Mouse (Mus musculus): Measurements from ENCODE around the gene Col25a1. TPM values are rescaled to one million over a fixed set of nuclear protein-coding genes. Genes with fewer than 3 reads are reported as not detected.

Gene Col25a1
- polyA plus RNA-seq, 2 experiments, result 0.94 to 1.1 TPM

DNA sequence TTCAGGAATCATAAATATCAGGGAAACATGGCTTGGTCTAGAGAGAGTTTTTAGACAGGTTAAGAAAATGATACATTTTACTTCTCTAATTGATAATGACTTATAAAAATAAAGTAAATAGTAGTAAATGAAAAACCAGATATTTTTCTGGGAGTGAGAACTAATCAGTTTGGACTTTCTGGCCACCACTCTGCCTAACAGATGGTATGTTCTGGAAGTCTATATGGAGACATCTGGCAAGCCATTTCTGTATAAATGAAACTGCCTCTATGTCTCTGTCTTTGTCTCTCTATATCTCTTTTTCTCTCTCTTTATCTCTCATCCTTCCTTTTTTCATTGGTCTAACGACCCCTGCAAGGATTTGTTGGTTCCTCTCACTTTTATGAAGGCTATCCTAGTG, 410.2 kb downstream of the Col25a1 start:
- ATAC-seq (ENCODE audit: insufficient read depth), result no peak
- no peaks in the 10 kb centered on the region for H3K27me3 ChIP-seq (ENCODE audit: control insufficient read depth, insufficient read depth, low read length)
- no peaks in the 10 kb centered on the region for H3K9me3 ChIP-seq (ENCODE audit: control insufficient read depth, low read length)
- WGBS (ENCODE audit: insufficient replicate concordance), result 11% methylated on average over 1 of the region's 1 CpGs
- no peak for TF ChIP-seq EP300 (IDR thresholded peaks at IDR 0.05; ENCODE audit: low read depth)
- no peak for TF ChIP-seq CTCF (IDR thresholded peaks at IDR 0.05; ENCODE audit: low read depth)
- no peak overlapping the region for H3K4me2 ChIP-seq (ENCODE audit: low read depth)
- no peak overlapping the region for H3K4me3 ChIP-seq (ENCODE audit: insufficient read depth in 1 of 2, low read depth in 2 of 2, low read length in 2 of 2)
- no peaks in the 10 kb centered on the region for H3K36me3 ChIP-seq (replicated peaks; ENCODE audit: control insufficient read depth, insufficient read depth, low read depth)
- DNase-seq (ENCODE audit: low read depth in 3 of 3, low spot score in 3 of 3), result no peak
- no peaks in the 10 kb centered on the region for H3K4me1 ChIP-seq (replicated peaks; ENCODE audit: control insufficient read depth in 2 of 2, insufficient read depth in 2 of 2, low read length in 1 of 2)
- no peak overlapping the region for H3K27ac ChIP-seq
- H3K9ac ChIP-seq (replicated peaks), result no peak overlapping the region

DNA sequence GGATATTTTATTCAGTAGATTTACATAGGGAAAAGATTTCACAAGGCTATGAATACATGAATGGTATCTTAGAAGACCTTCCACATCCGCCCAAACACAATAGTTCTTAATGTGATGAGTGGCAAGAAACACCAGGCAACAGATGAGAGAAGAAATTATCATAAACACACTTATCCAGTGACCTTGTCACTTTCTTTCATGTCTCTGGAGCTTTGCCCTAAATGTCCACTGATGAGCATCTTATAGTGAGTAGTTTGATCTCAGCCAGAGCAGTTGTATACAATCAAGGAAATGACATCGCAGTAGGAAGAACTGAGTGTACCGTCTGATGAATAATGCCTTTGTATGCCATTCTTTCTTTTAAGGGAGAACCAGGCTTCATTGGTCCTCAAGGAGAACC, 414.7 kb downstream of the Col25a1 start:
- no peak for ATAC-seq (ENCODE audit: insufficient read depth)
- Histone ChIP-seq H3K9ac (replicated peaks) (no peak overlapping the region), H3K4me1 (replicated peaks; ENCODE audit: control insufficient read depth in 2 of 2, insufficient read depth in 2 of 2, low read length in 1 of 2) (no peaks in the 10 kb centered on the region), H3K27me3 (ENCODE audit: control insufficient read depth, insufficient read depth, low read length) (no peaks in the 10 kb centered on the region), H3K9me3 (ENCODE audit: control insufficient read depth, low read length) (no peaks in the 10 kb centered on the region), H3K4me3 (ENCODE audit: insufficient read depth in 1 of 2, low read depth in 2 of 2, low read length in 2 of 2) (no peak overlapping the region), H3K4me2 (ENCODE audit: low read depth) (no peak overlapping the region), H3K27ac (no peak overlapping the region), H3K36me3 (replicated peaks; ENCODE audit: control insufficient read depth, insufficient read depth, low read depth) (no peaks in the 10 kb centered on the region)
- no peak for DNase-seq (ENCODE audit: low read depth in 3 of 3, low spot score in 3 of 3)
- TF ChIP-seq CTCF (IDR thresholded peaks at IDR 0.05; ENCODE audit: low read depth) (no peak), EP300 (IDR thresholded peaks at IDR 0.05; ENCODE audit: low read depth) (no peak)
- 66% methylated on average over 3 of the region's 3 CpGs for WGBS (ENCODE audit: insufficient replicate concordance)

DNA sequence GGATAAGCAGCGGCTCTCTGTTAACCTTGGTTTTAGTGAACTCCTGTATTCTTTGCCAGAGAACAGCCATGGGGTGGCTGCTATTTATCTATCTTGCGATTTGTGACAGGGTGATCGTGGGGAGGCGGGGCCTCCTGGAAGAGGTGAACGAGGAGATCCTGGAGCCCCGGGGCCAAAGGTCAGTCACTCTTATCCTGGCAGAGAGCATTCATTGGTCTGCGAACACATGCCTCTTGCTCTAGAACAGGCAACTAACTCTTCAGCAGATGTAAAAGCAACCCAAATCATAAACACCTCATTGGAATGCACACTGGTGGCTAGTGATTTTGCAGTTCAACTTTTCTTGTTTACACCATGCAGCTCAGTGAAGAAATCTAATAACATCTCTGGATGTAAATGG, 417.8 kb downstream of the Col25a1 start:
- Histone ChIP-seq H3K4me2 (ENCODE audit: low read depth) (no peak overlapping the region), H3K36me3 (replicated peaks; ENCODE audit: control insufficient read depth, insufficient read depth, low read depth) (no peaks in the 10 kb centered on the region), H3K27ac (no peak overlapping the region), H3K4me1 (replicated peaks; ENCODE audit: control insufficient read depth in 2 of 2, insufficient read depth in 2 of 2, low read length in 1 of 2) (no peaks in the 10 kb centered on the region), H3K9ac (replicated peaks) (no peak overlapping the region), H3K27me3 (ENCODE audit: control insufficient read depth, insufficient read depth, low read length) (no peaks in the 10 kb centered on the region), H3K4me3 (ENCODE audit: insufficient read depth in 1 of 2, low read depth in 2 of 2, low read length in 2 of 2) (no peak overlapping the region), H3K9me3 (ENCODE audit: control insufficient read depth, low read length) (no peaks in the 10 kb centered on the region)
- TF ChIP-seq EP300 (IDR thresholded peaks at IDR 0.05; ENCODE audit: low read depth) (no peak), CTCF (IDR thresholded peaks at IDR 0.05; ENCODE audit: low read depth) (no peak)
- WGBS (ENCODE audit: insufficient replicate concordance), result 64% methylated on average over 7 of the region's 7 CpGs
- no peak for DNase-seq (ENCODE audit: low read depth in 3 of 3, low spot score in 3 of 3)
- no peak for ATAC-seq (ENCODE audit: insufficient read depth)

DNA sequence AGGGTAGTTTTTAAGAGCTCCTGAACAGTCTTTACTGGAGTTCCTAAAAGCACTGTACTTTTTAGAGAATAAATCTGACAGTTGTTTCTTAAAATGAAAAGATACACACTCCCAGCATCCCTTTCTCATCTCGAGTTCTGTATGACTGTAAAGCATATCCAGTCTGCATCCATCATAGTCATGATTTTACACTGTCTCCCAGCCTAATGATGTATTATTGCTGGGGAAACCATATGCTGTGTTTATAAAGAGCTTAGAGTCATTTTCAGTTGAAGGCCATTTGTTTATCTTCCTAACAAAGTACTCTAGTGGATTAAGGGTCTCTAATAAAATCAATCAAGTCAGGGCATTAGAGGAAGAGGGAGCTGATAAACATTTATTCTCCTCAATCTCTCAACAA, 425.0 kb downstream of the Col25a1 start:
- H3K27ac ChIP-seq, result no peak overlapping the region
- no peak for DNase-seq (ENCODE audit: low read depth in 3 of 3, low spot score in 3 of 3)
- no peak for ATAC-seq (ENCODE audit: insufficient read depth)
- no peak overlapping the region for H3K9ac ChIP-seq (replicated peaks)
- H3K4me3 ChIP-seq (ENCODE audit: insufficient read depth in 1 of 2, low read depth in 2 of 2, low read length in 2 of 2), result no peak overlapping the region
- WGBS (ENCODE audit: insufficient replicate concordance), result 32% methylated on average over 1 of the region's 1 CpGs
- TF ChIP-seq CTCF (IDR thresholded peaks at IDR 0.05; ENCODE audit: low read depth) (no peak), EP300 (IDR thresholded peaks at IDR 0.05; ENCODE audit: low read depth) (no peak)
- no peak overlapping the region for H3K4me2 ChIP-seq (ENCODE audit: low read depth)
- no peaks in the 10 kb centered on the region for H3K36me3 ChIP-seq (replicated peaks; ENCODE audit: control insufficient read depth, insufficient read depth, low read depth)
- H3K4me1 ChIP-seq (replicated peaks; ENCODE audit: control insufficient read depth in 2 of 2, insufficient read depth in 2 of 2, low read length in 1 of 2), result no peaks in the 10 kb centered on the region
- H3K27me3 ChIP-seq (ENCODE audit: control insufficient read depth, insufficient read depth, low read length), result no peaks in the 10 kb centered on the region
- no peaks in the 10 kb centered on the region for H3K9me3 ChIP-seq (ENCODE audit: control insufficient read depth, low read length)

DNA sequence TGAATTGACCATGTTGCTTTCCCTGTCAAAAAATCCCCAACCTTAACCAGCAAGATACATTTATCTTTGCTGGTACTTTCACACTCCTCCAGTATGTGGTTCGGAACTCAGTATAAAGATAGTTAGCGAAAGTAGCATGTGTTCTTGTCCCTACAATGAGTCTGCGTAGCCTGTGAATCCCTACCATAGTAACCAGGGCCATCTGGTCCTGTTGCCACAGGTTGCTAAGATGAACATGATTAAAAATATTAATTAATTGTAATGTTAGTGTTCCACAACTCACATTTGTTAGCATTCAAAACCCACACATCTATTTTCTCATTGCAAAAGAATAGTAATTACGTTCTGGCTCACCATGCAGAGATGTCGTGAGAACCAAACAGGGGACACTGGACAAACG, 434.3 kb downstream of the Col25a1 start:
- no peak overlapping the region for H3K27ac ChIP-seq
- H3K9ac ChIP-seq (replicated peaks), result no peak overlapping the region
- H3K9me3 ChIP-seq (ENCODE audit: control insufficient read depth, low read length), result no peaks in the 10 kb centered on the region
- H3K4me1 ChIP-seq (replicated peaks; ENCODE audit: control insufficient read depth in 2 of 2, insufficient read depth in 2 of 2, low read length in 1 of 2), result no peaks in the 10 kb centered on the region
- no peaks in the 10 kb centered on the region for H3K36me3 ChIP-seq (replicated peaks; ENCODE audit: control insufficient read depth, insufficient read depth, low read depth)
- H3K4me3 ChIP-seq (ENCODE audit: insufficient read depth in 1 of 2, low read depth in 2 of 2, low read length in 2 of 2), result no peak overlapping the region
- DNase-seq (ENCODE audit: low read depth in 3 of 3, low spot score in 3 of 3) (no peak), ATAC-seq (ENCODE audit: insufficient read depth) (no peak)
- no peak overlapping the region for H3K4me2 ChIP-seq (ENCODE audit: low read depth)
- TF ChIP-seq CTCF (IDR thresholded peaks at IDR 0.05; ENCODE audit: low read depth) (no peak), EP300 (IDR thresholded peaks at IDR 0.05; ENCODE audit: low read depth) (no peak)
- 74% methylated on average over 6 of the region's 6 CpGs for WGBS (ENCODE audit: insufficient replicate concordance)
- no peaks in the 10 kb centered on the region for H3K27me3 ChIP-seq (ENCODE audit: control insufficient read depth, insufficient read depth, low read length)

Measured in liver, embryonic 14.5 days (tissue).